Mouse (Mus musculus) kidney, postnatal 0 days (tissue): ENCODE data around the gene Speer4e. TPM values are rescaled to one million over a fixed set of nuclear protein-coding genes. Genes with fewer than 3 reads are reported as not detected.
"Not testable (repeated sequence)": the region's sequence is repeated elsewhere in the genome, so short reads cannot be mapped to it uniquely, and the experiment has no call there.

ENCODE experiments used
- ATAC-seq: fragments of 200-750 bp; cut with Nextera tagmentation; replicated peaks from 2 replicates; pipeline ENCODE4 v1.8.0; 2017; ENCODE audit warnings: low read depth, moderate number of reproducible peaks, moderate TSS enrichment, moderate library complexity; ENCODE audit not compliant: low FRiP score
- DNase-seq: peaks from one replicate; pipeline ENCODE4 v3.0.0-alpha.2; 2016; ENCODE audit warnings: low spot score
- H3K27ac ChIP-seq: fragments of 300-500 bp; sonication (generic); 2 replicates; pipeline ENCODE4 v1.5.1; 2014; ENCODE audit warnings: mild to moderate bottlenecking
- H3K27me3 ChIP-seq: fragments of 300-500 bp; sonication (generic); 2 replicates; pipeline ENCODE4 v1.6.1; 2014; ENCODE audit warnings: low read length, mixed read lengths; ENCODE audit not compliant: insufficient read depth
- H3K36me3 ChIP-seq: fragments of 300-500 bp; sonication (generic); 2 replicates; pipeline ENCODE4 v1.6.1; 2014; ENCODE audit warnings: low read length, mixed read lengths; ENCODE audit not compliant: insufficient read depth
- H3K4me1 ChIP-seq: fragments of 300-500 bp; sonication (generic); replicated peaks from 2 replicates; pipeline ENCODE4 v1.6.1; 2014; ENCODE audit warnings: antibody characterized with exemption, low read length, mixed read lengths; ENCODE audit not compliant: insufficient read depth
- H3K4me2 ChIP-seq: fragments of 300-500 bp; sonication (generic); 2 replicates; pipeline ENCODE4 v1.6.1; 2014; ENCODE audit warnings: mild to moderate bottlenecking, low read length, moderate library complexity, mixed read lengths
- H3K4me3 ChIP-seq: fragments of 300-500 bp; sonication (generic); replicated peaks from 2 replicates; pipeline ENCODE4 v1.5.1; 2014; ENCODE audit warnings: low read depth, low read length
- H3K9ac ChIP-seq: fragments of 300-500 bp; sonication (generic); 2 replicates; pipeline ENCODE4 v1.6.1; 2014; ENCODE audit warnings: low read depth, low read length
- H3K9me3 ChIP-seq: fragments of 300-500 bp; sonication (generic); replicated peaks from 2 replicates; pipeline ENCODE4 v1.6.1; 2016; ENCODE audit warnings: low read length, inconsistent platforms, mixed read lengths
- CTCF ChIP-seq: IDR thresholded peaks from 2 replicates; pipeline ENCODE4 v1.5.1; 2016; ENCODE audit warnings: antibody characterized with exemption, low read depth, mild to moderate bottlenecking, moderate library complexity
- WGBS: fragments of 180-500 bp; shearing (Covaris S2); extraction: QIAGEN DNeasy Blood & Tissue Kit; methylation state at CpG from one replicate; pipeline ENCODE4 v1.1.7; 2014; 5-methylcytosine and 5-hydroxymethylcytosine counted together
- polyA plus RNA-seq: library from polyadenylated mRNA; unstranded; fragments of >200 nt; fragmentation: Nextera tagmentation; extraction: Ambion mirVana; gene quantifications from 2 replicates; pipeline ENCODE4 v1.2.1, GENCODE M21; 2015

The Speer4e gene
- polyA plus RNA-seq, 1 experiment from 2014 or later, result not detected

DNA sequence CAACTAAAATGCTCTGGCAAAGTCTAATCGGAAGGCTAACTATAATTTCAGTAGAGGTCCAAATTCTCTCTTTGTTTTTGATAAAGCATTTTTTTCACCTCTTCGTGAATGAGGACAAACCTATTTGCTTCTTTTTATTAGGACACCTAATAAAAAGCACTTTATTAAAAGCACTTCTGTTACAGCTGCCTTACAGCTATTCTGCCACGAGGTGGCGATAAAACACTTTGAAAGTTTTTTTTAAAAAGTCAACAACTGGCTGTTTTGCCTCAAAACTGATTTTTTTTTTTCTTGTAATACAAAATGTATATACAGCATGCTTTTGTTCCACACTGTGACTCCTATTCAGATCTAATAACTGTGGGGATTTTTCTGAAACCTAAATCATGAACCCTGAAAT, 11.2 kb downstream of the Speer4e start:
- not testable (repeated sequence) for H3K4me3 ChIP-seq, H3K27me3 ChIP-seq, H3K9me3 ChIP-seq, H3K27ac ChIP-seq, DNase-seq, H3K9ac ChIP-seq, H3K36me3 ChIP-seq, ATAC-seq, H3K4me2 ChIP-seq, H3K4me1 ChIP-seq
- WGBS, result 31% methylated on average over 4 of the region's 4 CpGs
- TF ChIP-seq CTCF, result peak; percentile 47

DNA sequence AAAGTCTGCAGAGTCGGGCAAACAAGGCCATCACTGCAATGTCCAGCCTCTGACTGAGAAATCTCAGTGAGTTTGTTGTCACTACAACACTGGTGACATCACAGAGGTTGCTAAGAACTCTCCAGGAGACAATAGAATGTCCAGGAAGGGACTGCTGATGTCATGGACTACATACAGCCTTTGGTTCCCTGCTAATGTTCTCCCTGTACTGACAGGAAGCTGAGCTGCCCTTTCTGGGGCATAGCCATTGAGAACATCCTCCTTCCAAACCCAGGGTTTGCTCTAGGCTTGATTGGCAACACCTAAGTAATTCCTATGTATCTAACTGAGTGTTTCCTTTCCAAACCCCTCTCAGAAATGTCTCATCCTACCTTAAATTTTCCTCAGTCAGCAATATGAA, 23.4 kb downstream of the Speer4e start, which contains the start of gene Gm9758:
Gene Gm9758 (minus strand): TSS at position 101 of the 400 bp plus-strand sequence.
- H3K4me1 ChIP-seq, ATAC-seq, H3K9me3 ChIP-seq, H3K9ac ChIP-seq, H3K27me3 ChIP-seq, H3K4me2 ChIP-seq, DNase-seq, H3K4me3 ChIP-seq, H3K27ac ChIP-seq, H3K36me3 ChIP-seq: not testable (repeated sequence)
- WGBS, result 62% methylated on average over 1 of the region's 1 CpGs

DNA sequence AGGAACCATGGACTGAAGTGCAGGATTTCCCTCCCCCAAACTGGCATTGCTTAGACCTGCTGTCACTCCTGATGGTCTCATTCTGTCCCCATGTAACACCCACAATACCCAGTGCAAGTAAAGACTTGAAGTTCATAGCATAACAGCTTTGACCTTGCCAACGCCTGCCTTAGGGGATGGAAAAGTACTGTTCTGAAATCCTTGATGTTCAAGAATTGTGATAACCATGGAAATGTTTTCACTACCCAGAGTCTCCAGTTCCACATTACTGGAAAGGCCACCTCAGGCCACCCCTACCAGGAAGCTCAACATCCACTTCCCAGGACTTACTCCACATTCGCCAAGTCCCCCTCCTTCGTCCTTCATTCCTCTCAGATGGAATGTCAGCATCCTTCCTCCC, 23.9 kb downstream of the Speer4e start:
- H3K27me3 ChIP-seq, ATAC-seq, H3K4me2 ChIP-seq, H3K9me3 ChIP-seq, H3K9ac ChIP-seq, H3K4me3 ChIP-seq, H3K4me1 ChIP-seq, H3K36me3 ChIP-seq, DNase-seq, H3K27ac ChIP-seq: not testable (repeated sequence)
- WGBS, result 72% methylated on average over 2 of the region's 3 CpGs

DNA sequence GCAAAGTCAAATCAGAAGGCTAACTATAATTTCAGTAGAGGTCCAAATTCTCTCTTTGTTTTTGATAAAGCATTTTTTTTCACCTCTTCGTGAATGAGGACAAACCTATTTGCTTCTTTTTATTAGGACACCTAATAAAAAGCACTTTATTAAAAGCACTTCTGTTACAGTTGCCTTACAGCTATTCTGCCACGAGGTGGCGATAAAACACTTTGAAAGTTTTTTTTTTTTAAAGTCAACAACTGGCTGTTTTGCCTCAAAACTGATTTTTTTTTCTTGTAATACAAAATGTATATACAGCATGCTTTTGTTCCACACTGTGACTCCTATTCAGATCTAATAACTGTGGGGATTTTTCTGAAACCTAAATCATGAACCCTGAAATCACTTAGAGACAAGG, 34.7 kb downstream of the Speer4e start:
- H3K36me3 ChIP-seq, H3K4me2 ChIP-seq, H3K27ac ChIP-seq, H3K4me3 ChIP-seq, DNase-seq, H3K9me3 ChIP-seq, ATAC-seq, H3K4me1 ChIP-seq, H3K27me3 ChIP-seq, H3K9ac ChIP-seq: not testable (repeated sequence)
- peak; percentile 16; the same call in 1 of the 2 replicates for TF ChIP-seq CTCF
- 17% methylated on average over 3 of the region's 3 CpGs for WGBS

DNA sequence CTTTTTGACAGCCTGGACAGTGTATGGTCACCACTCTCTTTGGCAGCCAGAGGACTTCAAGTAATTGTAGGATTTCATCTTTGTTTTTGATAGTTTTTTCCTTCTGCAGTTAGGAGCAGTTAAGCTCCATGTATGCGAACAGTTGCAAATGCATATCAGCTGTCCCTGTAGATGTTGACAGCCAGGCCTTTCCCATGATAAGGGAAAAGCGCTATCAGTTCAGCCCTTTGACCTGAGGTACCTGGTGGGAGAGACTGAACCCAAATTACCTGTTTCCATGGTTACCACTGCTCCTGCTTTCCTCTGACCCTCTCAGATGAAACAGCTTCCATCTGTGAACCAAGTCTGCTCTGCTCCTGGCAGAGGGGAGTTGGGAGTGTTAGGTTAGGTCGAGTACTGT, 46.0 kb downstream of the Speer4e start:
- 75% methylated on average over 3 of the region's 3 CpGs for WGBS
- Histone ChIP-seq H3K4me3 (no peak overlapping the region), H3K27ac (no peak overlapping the region), H3K4me2 (no peak overlapping the region), H3K9me3 (no peaks in the 10 kb centered on the region), H3K36me3 (no peaks in the 10 kb centered on the region), H3K27me3 (no peaks in the 10 kb centered on the region), H3K9ac (no peak overlapping the region), H3K4me1 (no peaks in the 10 kb centered on the region)
- ATAC-seq (no peak), DNase-seq (no peak)
- TF ChIP-seq CTCF, result no peak

DNA sequence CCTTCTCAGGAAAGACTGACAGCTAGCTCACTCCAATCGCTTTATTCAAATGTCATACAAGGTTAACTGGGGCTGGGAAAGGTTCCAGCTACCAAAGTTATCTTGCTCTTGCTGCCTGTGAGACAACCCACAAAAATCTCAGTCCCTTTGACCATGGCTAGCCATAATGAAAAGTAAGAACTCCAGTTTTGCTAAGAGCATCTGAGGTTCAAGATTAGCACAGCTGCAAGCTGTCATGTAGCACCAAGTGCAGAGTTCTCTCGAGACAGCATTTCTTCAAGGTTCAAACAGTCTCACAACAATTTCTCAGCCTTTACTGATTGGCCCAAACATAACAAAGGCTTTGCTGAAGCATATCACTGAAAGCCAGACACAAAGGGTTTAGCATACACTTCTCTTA, 52.9 kb downstream of the Speer4e start:
- H3K36me3 ChIP-seq, H3K4me2 ChIP-seq, H3K27ac ChIP-seq, H3K4me3 ChIP-seq, ATAC-seq, H3K27me3 ChIP-seq, DNase-seq, H3K9ac ChIP-seq, H3K4me1 ChIP-seq, H3K9me3 ChIP-seq: not testable (repeated sequence)
- 42% methylated on average over 2 of the region's 2 CpGs for WGBS

Other genes starting within 250 kb of the Speer4e start
- not detected in 2 replicates for gene Gm9758, start 23.5 kb downstream of the Speer4e start, polyA plus RNA-seq
- gene Gm10354, start 40.5 kb upstream of the Speer4e start, polyA plus RNA-seq, result not detected in 2 replicates
- gene Gm17019, start 94.6 kb upstream of the Speer4e start, polyA plus RNA-seq, result not detected in 2 replicates